Mouse (Mus musculus): Measurements from ENCODE around the gene Olfr576.

The Olfr576 gene

DNA sequence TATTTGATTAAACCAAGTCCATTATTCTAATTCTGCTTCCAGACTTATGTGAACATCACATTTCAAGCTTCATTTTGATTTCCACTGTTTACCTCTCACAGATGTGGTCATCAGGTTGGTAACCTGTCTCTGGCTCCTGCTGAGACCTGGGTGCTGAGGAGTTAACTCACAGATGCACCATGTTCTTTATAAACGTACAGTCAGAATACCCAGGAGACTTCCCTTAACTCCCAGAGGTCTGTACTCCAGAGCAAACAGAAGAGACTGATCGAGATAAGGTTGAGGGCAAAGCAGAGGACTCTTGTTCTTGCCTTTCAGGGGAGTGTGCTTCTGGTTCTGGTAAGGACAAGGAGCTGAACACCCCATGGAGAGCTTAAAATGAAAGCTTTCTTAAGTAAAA lies at the start of gene Olfr576:
Gene Olfr576, plus strand, starts transcription at position 301 of the 400 bp plus-strand sequence.
- no peak for DNase-seq

DNA sequence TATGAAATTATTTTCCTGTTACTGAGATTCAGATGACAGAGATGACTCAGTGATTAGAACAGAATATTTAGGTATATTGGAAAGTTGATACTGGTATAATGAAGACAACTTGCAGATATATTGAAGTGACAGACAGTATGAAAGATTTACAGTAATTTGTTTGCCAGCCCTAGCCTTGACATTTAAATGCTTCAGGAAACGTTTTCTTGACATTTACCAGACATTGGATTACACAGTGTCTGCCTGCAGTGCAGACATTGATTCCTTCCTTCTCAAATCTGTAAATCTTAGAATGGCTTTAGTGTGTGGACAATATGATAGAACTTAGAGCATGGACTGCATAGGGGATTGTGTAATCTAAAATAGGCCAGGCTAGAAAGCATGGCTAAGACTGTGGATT lies 47.2 kb upstream of the Olfr576 start:
- DNase-seq, result no peak

DNA sequence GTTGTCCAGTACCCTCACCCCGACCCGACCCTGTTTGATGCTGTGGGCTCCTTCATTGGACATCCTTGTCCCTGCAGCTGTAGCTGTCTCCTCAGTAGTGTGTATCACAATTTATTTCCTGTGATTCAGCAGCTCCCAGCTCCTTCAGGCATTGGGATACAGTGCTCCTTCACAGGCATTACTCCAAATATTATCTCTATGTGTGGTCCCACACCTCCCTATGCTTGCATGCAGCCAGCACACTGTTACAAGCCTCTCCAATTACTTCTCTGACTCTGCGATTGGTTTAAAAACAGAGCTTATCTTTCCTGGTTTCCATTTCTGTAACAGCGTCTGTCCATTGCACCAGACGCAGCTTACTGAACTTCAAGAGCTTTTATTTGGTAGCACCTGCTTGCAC lies 46.1 kb upstream of the Olfr576 start:
- DNase-seq, result no peak

GRCm38 (mm10) chr7:102917032-102917875 lies 45.2 kb upstream of the Olfr576 start, which contains the start of gene Olfr571:
Olfr571 (minus strand) TSS chr7:102917536.
- no peak for DNase-seq

GRCm38 (mm10) chr7:102919632-102920031 lies 42.8 kb upstream of the Olfr576 start:
- no peak for DNase-seq

GRCm38 (mm10) chr7:102924109-102924508 lies 38.4 kb upstream of the Olfr576 start, which contains the start of gene Olfr572:
Olfr572 (plus strand) TSS chr7:102924409.
- DNase-seq, result no peak

DNA sequence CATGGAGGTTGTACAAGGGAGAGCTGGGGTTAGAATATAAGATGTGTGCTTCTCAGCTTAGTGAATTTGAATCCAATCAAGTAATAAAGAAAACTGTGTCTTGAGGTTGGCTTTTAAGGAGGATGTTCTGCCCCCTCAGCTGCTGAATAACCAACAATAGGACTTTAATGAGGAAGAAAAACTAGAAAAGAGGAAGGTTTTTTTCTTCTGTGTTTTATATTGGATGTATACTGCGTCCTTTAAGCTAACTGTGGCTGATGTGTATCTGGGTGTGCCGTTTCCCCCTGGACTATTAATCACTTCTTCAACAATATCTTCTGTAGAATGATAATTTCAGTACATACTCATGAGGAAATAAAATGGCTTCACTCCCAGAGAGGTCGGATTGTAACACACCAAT lies 35.4 kb upstream of the Olfr576 start:
- DNase-seq, result no peak

GRCm38 (mm10) chr7:102942475-102942874 lies 20.0 kb upstream of the Olfr576 start, which contains the start of gene Olfr573-ps1:
Olfr573-ps1 (minus strand) TSS chr7:102942575.
- DNase-seq, result no peak

DNA sequence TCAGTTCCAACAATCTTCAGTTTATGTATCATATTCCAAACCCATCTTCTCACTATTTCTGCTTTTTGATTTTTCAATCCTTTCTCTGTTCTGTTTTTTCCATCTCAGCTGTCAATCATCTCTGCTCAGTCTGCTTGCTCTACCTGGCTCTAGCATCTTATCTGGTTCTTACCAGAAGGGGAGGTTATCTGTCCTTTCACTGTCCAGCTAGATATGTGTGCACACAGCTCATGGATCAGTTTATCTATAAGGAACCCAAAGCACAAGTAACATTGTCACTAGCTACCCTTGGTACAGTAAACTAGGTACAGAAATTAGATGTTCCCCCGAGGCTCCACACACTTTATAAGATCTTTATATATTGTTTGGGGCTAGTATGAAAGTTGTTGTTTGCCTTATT lies 19.0 kb upstream of the Olfr576 start:
- no peak for DNase-seq

GRCm38 (mm10) chr7:102948167-102948566 lies 14.3 kb upstream of the Olfr576 start, which contains the start of gene Olfr574:
Olfr574 (plus strand) TSS chr7:102948467.
- no peak for DNase-seq

- no peak for DNase-seq
Measured at GRCm38 (mm10) chr7:102950732-102951131, 11.7 kb upstream of the Olfr576 start.

DNA sequence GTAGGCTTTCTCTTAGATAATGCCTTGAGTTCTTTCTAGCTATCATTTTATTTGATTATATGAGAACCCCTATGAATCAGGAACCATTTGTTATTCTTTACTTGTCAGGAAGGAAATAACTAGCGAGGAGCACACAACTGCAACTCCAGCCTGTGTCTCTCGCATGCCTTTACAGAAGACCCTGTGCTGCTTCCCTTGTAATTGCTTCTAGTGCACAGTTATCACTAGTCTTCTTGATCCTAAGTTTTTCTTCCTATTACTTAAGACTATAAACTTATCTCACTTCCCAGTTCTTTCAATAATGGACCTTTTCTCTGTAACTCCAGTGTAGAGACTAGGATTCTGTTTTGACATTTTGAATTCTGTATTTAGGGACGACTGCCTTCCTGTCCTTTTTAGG lies 4.3 kb upstream of the Olfr576 start:
- DNase-seq, result no peak

GRCm38 (mm10) chr7:102958593-102958992 lies 3.9 kb upstream of the Olfr576 start, which contains the start of gene Olfr575:
Olfr575 (minus strand) TSS chr7:102958775.
- no peak for DNase-seq

DNA sequence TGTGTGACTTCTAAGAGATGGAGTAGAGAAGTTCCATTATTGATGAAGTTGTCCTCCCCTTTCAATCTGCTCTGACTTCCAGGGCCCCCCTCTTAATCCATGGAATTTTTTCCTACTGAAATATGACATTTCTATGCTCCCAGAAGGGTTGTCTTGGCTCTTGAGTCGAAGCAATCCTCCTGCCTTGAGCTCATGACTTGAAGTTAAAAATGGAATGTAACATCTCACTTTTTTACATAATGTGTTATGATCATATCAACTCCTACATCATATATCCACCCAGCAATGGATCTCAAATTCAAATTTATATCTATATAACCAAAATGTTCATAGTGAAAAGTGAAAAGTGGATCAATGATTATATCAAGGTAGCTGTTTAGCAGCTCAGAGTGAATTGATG lies 11.9 kb downstream of the Olfr576 start:
- no peak for DNase-seq

GRCm38 (mm10) chr7:102975843-102976242 lies 13.4 kb downstream of the Olfr576 start, which contains the start of gene Olfr577:
Olfr577 (minus strand) TSS chr7:102975943.
- DNase-seq, result no peak

DNA sequence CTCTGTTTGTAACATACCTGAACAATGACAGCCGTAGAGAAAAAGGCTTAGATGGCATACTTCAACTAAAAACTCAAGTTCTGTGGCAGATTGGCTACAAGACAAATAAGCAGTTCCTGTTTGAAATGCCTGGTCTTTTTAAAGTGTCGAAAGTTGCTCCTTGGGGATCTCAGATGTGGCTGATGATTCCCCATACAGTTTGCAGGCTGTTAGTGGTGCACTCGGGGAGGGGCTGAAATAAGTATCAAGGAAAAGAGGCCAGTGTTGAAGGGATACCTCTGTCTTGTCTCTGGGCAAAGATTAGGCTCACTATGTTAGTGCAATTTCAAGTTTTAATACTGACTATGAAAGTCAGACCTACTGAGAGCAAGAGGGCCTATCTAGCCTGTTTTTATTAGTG lies 26.8 kb downstream of the Olfr576 start, which contains the start of gene Olfr578:
Gene Olfr578, minus strand, starts transcription at position 101 of the 400 bp plus-strand sequence.
- DNase-seq, result no peak

Measured in thymus, postnatal 4 days (tissue).